Mouse (Mus musculus): ENCODE data around the gene Vps52.

DNA sequence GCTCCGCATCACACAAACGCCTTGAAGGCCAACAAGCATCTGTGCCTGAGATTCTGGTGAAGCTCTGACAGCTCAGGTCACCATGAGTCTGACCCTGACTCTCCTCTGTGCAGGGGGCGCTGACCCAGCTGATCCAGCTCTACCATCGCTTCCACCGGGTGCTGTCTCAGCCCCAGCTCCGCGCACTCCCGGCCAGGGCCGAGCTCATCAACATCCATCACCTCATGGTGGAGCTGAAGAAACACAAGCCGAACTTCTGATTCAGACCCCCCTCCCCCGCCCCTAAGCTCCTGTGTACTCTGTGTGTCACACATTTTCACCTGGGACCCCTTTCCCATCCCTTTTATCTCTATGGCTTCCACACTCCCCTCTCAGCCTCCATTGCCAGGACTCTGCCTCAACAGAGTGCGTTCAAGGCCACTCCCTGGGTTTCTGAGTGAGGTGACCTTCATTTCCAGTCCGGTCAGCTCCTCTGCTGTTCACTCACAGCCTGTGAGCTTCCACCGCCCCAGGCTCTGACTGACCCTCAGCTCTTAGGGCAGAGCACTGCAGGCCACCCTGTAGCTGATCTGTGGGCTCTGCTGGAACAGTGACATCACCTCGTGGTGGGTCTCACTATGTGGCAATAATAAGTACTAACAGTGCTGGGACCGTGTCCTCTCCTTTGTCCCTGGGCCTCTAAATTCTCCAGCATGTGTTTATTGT is 10.4 kb downstream of the Vps52 start:
- TF ChIP-seq POLR2A (IDR thresholded peaks at IDR 0.05; ENCODE audit: extremely low read depth, insufficient read depth, low read length) (no peak), CTCF (IDR thresholded peaks at IDR 0.05; ENCODE audit: low read depth, low read length) (no peak)

Measured in liver, adult 2 months (tissue).